Mouse (Mus musculus): ENCODE measurements around the gene Haus6.

DNA sequence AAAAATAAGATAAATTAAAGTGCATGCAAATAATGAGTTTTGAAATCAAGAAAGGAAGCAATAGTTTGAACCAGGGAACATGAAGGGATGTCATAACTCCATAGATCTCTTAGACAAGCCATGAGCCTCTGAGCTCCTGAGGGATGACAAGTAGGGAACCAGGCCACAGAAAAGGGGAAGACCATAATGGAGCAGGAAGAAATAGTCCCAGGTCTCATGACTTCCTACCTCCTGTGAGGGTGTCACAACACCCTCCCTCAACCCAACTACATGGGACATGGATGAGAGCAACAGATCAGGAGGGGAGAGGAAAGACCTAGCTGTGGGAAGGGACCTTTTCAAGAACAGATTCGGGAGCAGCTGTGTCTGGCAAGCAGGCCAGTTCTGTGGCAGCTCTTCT lies 70.3 kb downstream of the Haus6 start:
- TF ChIP-seq CTCF (IDR thresholded peaks at IDR 0.05; ENCODE audit: low read depth, low read length): no peak
- no peak for TF ChIP-seq POLR2A (IDR thresholded peaks at IDR 0.05; ENCODE audit: extremely low read depth, insufficient read depth, low read length)
